Mouse (Mus musculus) stomach, adult 2 months (tissue): ENCODE measurements around the gene Gm18596. TPM values are rescaled to one million over a fixed set of nuclear protein-coding genes. Genes with fewer than 3 reads are reported as not detected.

Experiments used
- polyA plus RNA-seq: library from polyadenylated mRNA; depleted of rRNA; stranded (reverse); fragments of >200 nt; gene quantifications from 2 replicates; pipeline ENCODE4 v1.2.3, GENCODE M21; 2012; rRNA removed

Gene Gm18596
- polyA plus RNA-seq, result not detected in 2 replicates

DNA sequence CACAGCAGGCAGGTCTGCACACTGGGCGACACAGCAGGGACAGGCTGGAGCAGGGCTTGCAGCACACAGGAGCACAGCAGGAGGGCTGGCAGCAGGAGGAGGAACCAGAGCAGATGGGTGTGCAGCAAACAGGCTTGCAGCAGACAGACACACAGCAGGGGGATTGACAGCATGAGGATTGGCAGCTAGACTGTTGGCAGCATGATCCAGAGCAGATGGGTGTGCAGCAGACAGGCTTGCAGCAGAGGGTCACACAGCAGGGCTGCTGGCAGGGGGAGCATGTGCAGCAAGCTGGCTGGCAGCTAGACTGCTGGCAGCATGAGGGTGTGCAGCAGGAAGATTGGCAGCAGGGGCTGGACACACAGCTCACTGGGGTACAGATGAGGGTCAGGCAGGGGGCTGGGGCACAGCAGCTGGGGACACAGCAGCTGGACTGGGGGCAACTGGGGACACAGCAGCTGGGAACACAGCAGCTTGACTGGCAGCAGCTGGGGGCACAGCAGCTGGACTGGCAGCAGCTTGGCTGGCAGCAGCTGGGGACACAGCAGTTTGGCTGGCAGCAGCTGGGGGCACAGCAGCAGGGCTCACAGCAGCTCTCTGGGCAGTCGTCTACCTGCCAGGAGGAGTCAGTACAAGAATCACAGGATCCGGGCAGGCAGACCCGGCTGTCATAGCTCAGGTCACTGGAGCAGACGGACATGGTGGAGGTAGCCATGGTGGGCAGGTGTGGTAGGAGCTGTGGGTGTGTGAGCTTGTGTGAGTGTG is at the start of gene Gm18596:
Gene Gm18596, minus strand, starts transcription at position 715 of the 765 bp plus-strand sequence.

DNA sequence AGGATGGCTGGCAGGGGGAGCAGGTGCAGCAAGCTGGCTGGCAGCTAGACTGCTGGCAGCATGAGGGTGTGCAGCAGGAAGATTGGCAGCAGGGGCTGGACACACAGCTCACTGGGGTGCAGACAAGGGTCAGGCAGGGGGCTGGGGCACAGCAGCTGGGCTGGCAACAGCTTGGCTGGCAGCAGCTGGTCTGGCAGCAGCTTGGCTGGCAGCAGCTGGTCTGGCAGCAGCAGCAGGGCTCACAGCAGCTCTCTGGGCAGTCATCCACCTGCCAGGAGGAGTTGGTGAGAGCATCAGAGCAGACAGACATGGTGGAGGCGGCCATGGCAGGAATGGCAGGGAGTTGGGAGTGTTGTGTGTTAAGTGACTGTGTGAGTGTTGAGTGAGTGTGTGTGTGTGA is 45.4 kb upstream of the Gm18596 start, which contains the start of gene Gm7137:
Gene Gm7137, minus strand, starts transcription at position 325 of the 400 bp plus-strand sequence.

DNA sequence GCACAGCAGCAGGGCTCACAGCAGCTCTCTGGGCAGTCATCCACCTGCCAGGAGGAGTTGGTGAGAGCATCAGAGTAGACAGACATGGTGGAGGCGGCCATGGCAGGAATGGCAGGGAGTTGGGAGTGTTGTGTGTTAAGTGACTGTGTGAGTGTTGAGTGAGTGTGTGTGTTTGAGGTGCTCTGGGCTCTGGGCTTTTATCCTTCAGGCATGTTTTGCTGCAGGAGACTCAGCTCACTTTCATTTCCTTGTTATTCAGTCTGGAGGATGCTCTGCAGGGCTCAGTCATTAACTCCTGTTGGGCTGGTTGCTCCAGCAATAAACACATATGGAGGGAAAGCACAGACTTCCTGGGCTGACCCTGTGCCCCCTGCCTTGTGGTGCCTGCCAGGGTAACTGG is 40.0 kb upstream of the Gm18596 start, which contains the start of gene Gm3250:
Gene Gm3250, minus strand, starts transcription at position 101 of the 400 bp plus-strand sequence.

GRCm38 (mm10) chr10:77776844-77777243 is 34.4 kb upstream of the Gm18596 start, which contains the start of gene Gm7138:
TSS of gene Gm7138 (minus strand) at chr10:77776944.

DNA sequence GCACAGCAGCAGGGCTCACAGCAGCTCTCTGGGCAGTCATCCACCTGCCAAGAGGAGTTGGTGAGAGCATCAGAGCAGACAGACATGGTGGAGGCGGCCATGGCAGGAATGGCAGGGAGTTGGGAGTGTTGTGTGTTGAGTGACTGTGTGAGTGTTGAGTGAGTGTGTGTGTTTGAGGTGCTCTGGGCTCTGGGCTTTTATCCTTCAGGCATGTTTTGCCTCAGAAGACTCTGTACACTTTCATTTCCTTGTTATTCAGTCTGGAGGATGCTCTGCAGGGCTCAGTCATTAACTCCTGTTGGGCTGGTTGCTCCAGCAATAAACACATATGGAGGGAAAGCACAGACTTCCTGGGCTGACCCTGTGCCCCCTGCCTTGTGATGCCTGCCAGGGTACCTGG is 28.8 kb upstream of the Gm18596 start, which contains the start of gene Gm3238:
Gene Gm3238, minus strand, starts transcription at position 101 of the 400 bp plus-strand sequence.

DNA sequence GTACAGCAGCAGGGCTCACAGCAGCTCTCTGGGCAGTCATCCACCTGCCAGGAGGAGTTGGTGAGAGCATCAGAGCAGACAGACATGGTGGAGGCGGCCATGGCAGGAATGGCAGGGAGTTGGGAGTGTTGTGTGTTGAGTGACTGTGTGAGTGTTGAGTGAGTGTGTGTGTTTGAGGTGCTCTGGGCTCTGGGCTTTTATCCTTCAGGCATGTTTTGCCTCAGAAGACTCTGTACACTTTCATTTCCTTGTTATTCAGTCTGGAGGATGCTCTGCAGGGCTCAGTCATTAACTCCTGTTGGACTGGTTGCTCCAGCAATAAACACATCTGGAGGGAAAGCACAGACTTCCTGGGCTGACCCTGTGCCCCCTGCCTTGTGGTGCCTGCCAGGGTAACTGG is 17.1 kb upstream of the Gm18596 start, which contains the start of gene Gm3233:
Gene Gm3233, minus strand, starts transcription at position 101 of the 400 bp plus-strand sequence.

DNA sequence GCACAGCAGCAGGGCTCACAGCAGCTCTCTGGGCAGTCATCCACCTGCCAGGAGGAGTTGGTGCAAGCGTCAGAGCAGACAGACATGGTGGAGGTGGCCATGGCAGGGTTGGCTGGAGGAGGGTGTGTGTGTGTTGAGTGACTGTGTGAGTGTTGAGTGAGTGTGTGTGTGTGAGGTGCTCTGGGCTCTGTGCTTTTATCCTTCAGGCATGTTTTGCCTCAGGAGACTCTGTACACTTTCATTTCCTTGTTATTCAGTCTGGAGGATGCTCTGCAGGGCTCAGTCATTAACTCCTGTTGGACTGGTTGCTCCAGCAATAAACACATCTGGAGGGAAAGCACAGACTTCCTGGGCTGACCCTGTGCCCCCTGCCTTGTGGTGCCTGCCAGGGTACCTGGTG is 8.8 kb upstream of the Gm18596 start, which contains the start of gene Gm9736:
Gene Gm9736, minus strand, starts transcription at position 101 of the 400 bp plus-strand sequence.

DNA sequence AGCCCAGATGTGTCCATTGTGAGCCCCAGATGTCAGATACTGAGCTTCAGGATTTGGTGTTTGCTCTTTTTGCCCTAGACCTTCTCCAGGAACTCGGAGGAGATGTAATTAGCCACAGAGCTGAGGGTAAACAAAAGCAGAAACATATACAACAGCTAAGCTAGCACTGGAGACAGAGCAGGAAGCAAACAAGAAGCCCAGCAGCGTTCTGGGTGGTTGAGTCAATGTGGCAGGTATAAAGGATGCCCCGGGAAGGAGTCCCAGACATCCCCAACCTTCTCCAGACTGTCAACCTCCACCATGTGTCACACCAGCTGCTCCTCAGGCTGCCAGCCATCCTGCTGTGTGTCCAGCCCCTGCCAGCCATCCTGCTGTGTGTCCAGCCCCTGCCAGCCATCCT is 16.3 kb downstream of the Gm18596 start, which contains the start of gene Gm10100:
Gene Gm10100, plus strand, starts transcription at position 301 of the 400 bp plus-strand sequence.

GRCm38 (mm10) chr10:77720299-77720698 is 22.1 kb downstream of the Gm18596 start, which contains the start of gene Krtap12-1:
TSS of gene Krtap12-1 (plus strand) at chr10:77720599.

GRCm38 (mm10) chr10:77715507-77715906 is 26.9 kb downstream of the Gm18596 start, which contains the start of gene Gm10142:
TSS of gene Gm10142 (plus strand) at chr10:77715807.

GRCm38 (mm10) chr10:77711157-77711556 is 31.3 kb downstream of the Gm18596 start, which contains the start of gene Gm10024:
TSS of gene Gm10024 (plus strand) at chr10:77711457.

GRCm38 (mm10) chr10:77706326-77706725 is 36.1 kb downstream of the Gm18596 start, which contains the start of gene Gm10272:
TSS of gene Gm10272 (plus strand) at chr10:77706626.

DNA sequence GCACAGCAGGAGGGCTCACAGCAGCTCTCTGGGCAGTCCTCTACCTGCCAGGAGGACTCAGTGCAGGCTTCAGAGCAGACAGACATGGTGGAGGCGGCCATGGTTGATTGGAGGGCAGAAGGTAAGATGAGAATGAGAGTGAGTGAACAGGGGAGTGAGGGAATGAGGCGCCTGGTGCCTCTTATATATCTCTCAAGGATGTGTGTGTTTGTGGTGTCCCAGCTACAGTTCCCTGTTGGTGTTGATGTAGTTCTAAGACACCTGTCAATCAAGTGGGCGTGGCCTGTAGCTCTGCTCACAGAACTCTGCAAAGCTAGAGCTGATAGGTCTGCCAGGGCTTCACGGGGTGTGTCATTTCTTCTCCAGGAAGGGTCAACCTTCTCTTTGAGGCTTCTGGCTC is 45.3 kb downstream of the Gm18596 start, which contains the start of gene Gm9508:
Gene Gm9508, minus strand, starts transcription at position 101 of the 400 bp plus-strand sequence.

Other genes starting within 250 kb of the Gm18596 start
- gene Fam207a, start 226.9 kb downstream of the Gm18596 start, polyA plus RNA-seq, result 19.4 and 23.1 TPM in 2 replicates
- 2.7 and 4.4 TPM in 2 replicates for gene Itgb2, start 212.4 kb downstream of the Gm18596 start, polyA plus RNA-seq
- gene Pttg1ip, start 160.9 kb downstream of the Gm18596 start, polyA plus RNA-seq, result 171 and 193 TPM in 2 replicates
- 60.3 and 68.3 TPM in 2 replicates for gene Sumo3, start 136.5 kb downstream of the Gm18596 start, polyA plus RNA-seq
- not detected in 2 replicates for gene Gm49325, start 136.4 kb downstream of the Gm18596 start, polyA plus RNA-seq
- gene Ube2g2, start 120.4 kb downstream of the Gm18596 start, polyA plus RNA-seq, result 21.8 and 23.2 TPM in 2 replicates
- 0.29 and 0.96 TPM in 2 replicates for gene Tspear, start 56.1 kb downstream of the Gm18596 start, polyA plus RNA-seq
- not detected in 2 replicates for gene Gm19402, start 51.9 kb downstream of the Gm18596 start, polyA plus RNA-seq
- not detected in 2 replicates for gene Gm9508, start 45.4 kb downstream of the Gm18596 start, polyA plus RNA-seq
- not detected in 2 replicates for gene Gm10272, start 36.0 kb downstream of the Gm18596 start, polyA plus RNA-seq
- gene Gm10024, start 31.2 kb downstream of the Gm18596 start, polyA plus RNA-seq, result not detected in 2 replicates
- 1.8 TPM in 1 of 2 replicates, not detected in the other for gene Gm10142, start 26.8 kb downstream of the Gm18596 start, polyA plus RNA-seq
- gene Krtap12-1, start 22.0 kb downstream of the Gm18596 start, polyA plus RNA-seq, result 0.25 and 0.38 TPM in 2 replicates
- gene Gm10100, start 16.2 kb downstream of the Gm18596 start, polyA plus RNA-seq, result not detected in 2 replicates
- gene Gm9736, start 8.7 kb upstream of the Gm18596 start, polyA plus RNA-seq, result not detected in 2 replicates
- gene Gm3233, start 17.0 kb upstream of the Gm18596 start, polyA plus RNA-seq, result not detected in 2 replicates
- gene Gm3238, start 28.7 kb upstream of the Gm18596 start, polyA plus RNA-seq, result not detected in 2 replicates
- gene Gm7138, start 34.3 kb upstream of the Gm18596 start, polyA plus RNA-seq, result not detected in 2 replicates
- not detected in 2 replicates for gene Gm3250, start 39.9 kb upstream of the Gm18596 start, polyA plus RNA-seq
- not detected in 2 replicates for gene Gm7137, start 45.6 kb upstream of the Gm18596 start, polyA plus RNA-seq
- not detected in 2 replicates for gene Gm9639, start 52.4 kb upstream of the Gm18596 start, polyA plus RNA-seq
- not detected in 2 replicates for gene Gm19668, start 56.5 kb upstream of the Gm18596 start, polyA plus RNA-seq
- gene Gm9507, start 69.2 kb upstream of the Gm18596 start, polyA plus RNA-seq, result not detected in 2 replicates
- not detected in 2 replicates for gene Gm2696, start 72.0 kb upstream of the Gm18596 start, polyA plus RNA-seq
- not detected in 2 replicates for gene Krtap10-4, start 84.5 kb upstream of the Gm18596 start, polyA plus RNA-seq
- gene Krtap10-10, start 93.3 kb upstream of the Gm18596 start, polyA plus RNA-seq, result not detected in 2 replicates
- not detected in 2 replicates for gene Gm36176, start 104.2 kb upstream of the Gm18596 start, polyA plus RNA-seq
- not detected in 2 replicates for gene Gm10318, start 110.2 kb upstream of the Gm18596 start, polyA plus RNA-seq
- not detected in 2 replicates for gene Gm3285, start 119.3 kb upstream of the Gm18596 start, polyA plus RNA-seq
- 4.4 and 4.7 TPM in 2 replicates for gene Lrrc3, start 159.9 kb upstream of the Gm18596 start, polyA plus RNA-seq
- gene Trpm2, start 227.9 kb upstream of the Gm18596 start, polyA plus RNA-seq, result 0.29 and 0.33 TPM in 2 replicates
- gene 1810043G02Rik, start 235.9 kb upstream of the Gm18596 start, polyA plus RNA-seq, result 17.7 and 24.3 TPM in 2 replicates